Mouse (Mus musculus): ENCODE measurements at regions not wholly inside any gene's neighbourhood (a gene's known extent, or its start where the extent isn't known, plus 50 kb on each side); places are given as distances from the start of the nearest gene placed in this dataset.
A peak's percentile ranks its signal among the peaks of the same experiment; 100 is the strongest.

DNA sequence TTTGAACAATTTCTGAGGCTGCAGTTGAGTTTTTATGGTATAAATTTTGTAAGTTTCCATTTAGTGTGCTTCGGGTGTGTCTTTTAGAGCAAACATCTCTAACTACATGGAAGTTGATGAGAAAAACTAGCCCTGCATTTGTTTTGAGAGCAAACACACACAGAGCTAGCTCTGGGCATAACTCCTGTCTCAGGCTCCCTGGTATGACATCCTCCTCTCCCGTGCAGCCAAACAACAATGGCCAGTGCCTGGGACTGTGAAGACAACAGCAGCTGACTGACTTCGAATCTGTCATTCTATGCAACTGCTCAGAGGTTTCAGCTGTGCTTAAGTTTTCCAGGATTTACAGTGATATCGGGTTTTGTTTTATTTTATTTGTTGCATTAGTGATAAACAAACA lies 105.3 kb upstream of the Peli1 start:
- no peaks in the 10 kb centered on the region for H3K36me3 ChIP-seq
- no peak overlapping the region for H3K9ac ChIP-seq
- H3K27me3 ChIP-seq = no peaks in the 10 kb centered on the region
- H3K27ac ChIP-seq (replicated peaks) = no peak overlapping the region
- no peak for ATAC-seq (ENCODE audit: insufficient number of reproducible peaks, low FRiP score, low TSS enrichment, low read depth)
- H3K4me2 ChIP-seq (replicated peaks) = no peak overlapping the region
- H3K4me3 ChIP-seq (replicated peaks) = no peak overlapping the region
- no peaks in the 10 kb centered on the region for H3K9me3 ChIP-seq (replicated peaks)
- H3K4me1 ChIP-seq = no peaks in the 10 kb centered on the region
- WGBS = 39% methylated on average over 4 of the region's 4 CpGs

DNA sequence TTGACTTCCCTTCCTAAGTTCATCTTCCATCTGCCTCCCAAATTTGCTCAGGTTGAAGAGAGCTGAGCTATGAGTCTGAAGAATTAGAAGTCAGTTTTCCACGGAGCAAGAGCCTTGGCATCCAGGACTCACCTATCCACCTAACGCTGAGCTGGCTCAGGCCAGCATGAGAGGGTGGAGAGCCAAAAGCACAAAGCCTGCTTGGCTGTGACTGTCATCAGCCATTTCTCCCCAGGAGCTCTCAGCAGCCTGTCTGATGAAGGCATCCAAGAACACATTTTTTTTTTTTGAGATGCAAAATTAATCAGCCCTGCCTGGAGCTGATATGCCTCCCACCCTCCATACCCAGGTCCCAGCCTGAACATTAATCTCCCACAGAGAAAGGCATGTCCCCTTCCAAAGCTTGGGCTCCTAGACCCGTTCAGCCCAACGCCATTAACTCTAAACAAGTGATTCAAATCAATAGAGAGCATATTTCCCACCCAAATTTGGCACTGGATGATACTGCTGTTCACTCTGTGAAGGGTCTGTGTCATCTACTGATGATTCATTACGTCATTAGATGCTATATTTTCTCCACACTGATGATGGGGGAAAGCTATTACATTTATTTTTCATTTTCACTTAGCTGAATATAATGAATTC lies 103.8 kb upstream of the Peli1 start:
- H3K27me3 ChIP-seq = no peaks in the 10 kb centered on the region
- no peak overlapping the region for H3K4me2 ChIP-seq (replicated peaks)
- H3K9me3 ChIP-seq (replicated peaks) = no peaks in the 10 kb centered on the region
- H3K27ac ChIP-seq (replicated peaks) = no peak overlapping the region
- H3K9ac ChIP-seq = no peak overlapping the region
- H3K4me3 ChIP-seq (replicated peaks) = no peak overlapping the region
- 72% methylated on average over 5 of the region's 5 CpGs for WGBS
- no peaks in the 10 kb centered on the region for H3K36me3 ChIP-seq
- ATAC-seq (ENCODE audit: insufficient number of reproducible peaks, low FRiP score, low TSS enrichment, low read depth) = no peak
- no peaks in the 10 kb centered on the region for H3K4me1 ChIP-seq

DNA sequence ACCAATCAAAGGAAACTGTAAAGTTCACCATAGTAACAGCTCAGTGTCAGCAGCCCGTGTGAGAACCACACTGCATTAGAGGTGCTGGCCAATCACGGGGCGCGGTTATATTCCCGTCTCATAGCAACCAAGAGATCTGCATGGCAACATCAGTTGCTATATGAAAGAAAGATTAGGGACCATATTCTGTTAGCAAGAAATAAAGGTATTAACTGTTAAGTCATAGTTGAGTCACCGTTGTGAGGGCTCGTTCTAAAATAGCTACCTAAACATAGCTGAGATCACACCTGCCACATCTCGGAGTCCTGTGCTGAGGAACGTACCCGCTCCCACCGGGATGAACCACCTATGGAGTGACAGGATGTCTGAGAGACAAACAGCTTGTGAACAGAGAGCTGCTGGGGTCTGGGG lies 103.2 kb upstream of the Peli1 start:
- Histone ChIP-seq H3K36me3 (no peaks in the 10 kb centered on the region), H3K4me3 (replicated peaks) (no peak overlapping the region), H3K27me3 (no peaks in the 10 kb centered on the region), H3K9ac (no peak overlapping the region), H3K4me1 (no peaks in the 10 kb centered on the region), H3K27ac (replicated peaks) (no peak overlapping the region), H3K9me3 (replicated peaks) (no peaks in the 10 kb centered on the region), H3K4me2 (replicated peaks) (no peak overlapping the region)
- WGBS = 85% methylated on average over 11 of the region's 11 CpGs
- ATAC-seq (ENCODE audit: insufficient number of reproducible peaks, low FRiP score, low TSS enrichment, low read depth) = no peak

DNA sequence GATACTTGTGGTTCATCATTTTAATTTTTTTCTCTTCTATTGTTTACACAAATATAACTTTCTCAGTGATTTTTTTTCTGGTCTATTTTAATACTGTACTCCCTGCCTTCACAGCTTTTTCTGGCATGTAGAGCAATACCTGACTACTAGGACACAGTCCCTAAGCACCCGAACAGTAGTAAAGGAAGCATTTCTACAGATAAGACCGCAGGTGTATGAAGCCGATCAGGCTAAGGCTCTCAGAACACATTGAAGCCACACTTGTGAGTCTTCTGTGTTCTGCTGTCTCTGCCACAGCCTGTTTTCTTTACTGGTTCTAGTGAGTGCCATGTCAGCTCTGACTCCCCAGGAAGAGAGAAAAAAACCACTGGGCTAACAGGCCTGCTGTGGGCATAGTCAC lies 102.2 kb upstream of the Peli1 start:
- Histone ChIP-seq H3K4me3 (replicated peaks) (no peak overlapping the region), H3K27ac (replicated peaks) (no peak overlapping the region), H3K27me3 (no peaks in the 10 kb centered on the region), H3K9me3 (replicated peaks) (no peaks in the 10 kb centered on the region), H3K9ac (no peak overlapping the region), H3K36me3 (no peaks in the 10 kb centered on the region), H3K4me2 (replicated peaks) (no peak overlapping the region), H3K4me1 (no peaks in the 10 kb centered on the region)
- ATAC-seq (ENCODE audit: insufficient number of reproducible peaks, low FRiP score, low TSS enrichment, low read depth) = no peak
- 87% methylated on average over 3 of the region's 3 CpGs for WGBS

DNA sequence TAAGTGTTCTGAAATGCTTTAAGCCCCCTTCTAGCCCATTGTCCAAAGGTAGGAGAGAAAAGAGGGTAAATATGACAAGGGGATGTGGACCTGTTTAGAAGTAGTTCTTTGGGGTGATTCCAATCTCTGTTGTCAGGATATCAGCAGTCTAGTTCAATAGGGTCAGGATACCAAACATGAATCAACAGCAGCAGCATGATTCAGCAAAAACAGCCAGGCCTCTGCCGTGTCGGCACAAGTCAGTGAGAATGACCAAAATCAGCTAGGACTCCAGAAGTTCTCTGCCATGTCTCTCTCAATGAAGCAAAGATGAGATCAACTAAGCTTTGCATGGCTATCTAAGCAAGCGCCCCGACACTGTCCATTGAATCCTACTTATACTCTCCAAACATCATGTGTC lies 97.5 kb upstream of the Peli1 start:
- Histone ChIP-seq H3K4me3 (replicated peaks) (no peak overlapping the region), H3K27ac (replicated peaks) (no peak overlapping the region), H3K4me2 (replicated peaks) (no peak overlapping the region), H3K4me1 (no peaks in the 10 kb centered on the region), H3K36me3 (no peaks in the 10 kb centered on the region), H3K27me3 (no peaks in the 10 kb centered on the region), H3K9ac (no peak overlapping the region), H3K9me3 (replicated peaks) (no peaks in the 10 kb centered on the region)
- WGBS = 97% methylated on average over 4 of the region's 4 CpGs
- no peak for ATAC-seq (ENCODE audit: insufficient number of reproducible peaks, low FRiP score, low TSS enrichment, low read depth)

DNA sequence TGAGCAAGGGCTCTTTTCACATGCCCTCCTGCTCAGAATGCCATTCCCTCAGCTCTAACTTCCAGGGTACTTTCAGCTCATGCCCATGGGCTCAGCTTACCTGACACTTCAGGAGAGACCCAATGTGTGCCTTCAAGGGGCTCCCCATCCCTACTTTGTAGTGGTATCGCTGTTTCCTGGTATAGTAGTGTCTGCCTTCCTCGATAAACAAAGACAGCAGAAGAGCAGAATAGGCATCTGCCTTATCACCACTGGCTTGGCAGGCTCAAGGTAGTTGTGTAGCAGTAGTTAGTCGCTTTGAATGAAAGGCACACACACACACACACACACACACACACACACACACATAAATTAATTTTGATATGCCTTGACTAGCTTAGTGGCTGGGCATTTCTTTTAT lies 89.7 kb upstream of the Peli1 start:
- H3K4me3 ChIP-seq (replicated peaks) = no peak overlapping the region
- H3K9ac ChIP-seq = no peak overlapping the region
- 80% methylated on average over 3 of the region's 3 CpGs for WGBS
- H3K9me3 ChIP-seq (replicated peaks) = no peaks in the 10 kb centered on the region
- H3K4me1 ChIP-seq = 0 out of 2 replicates have a peak, but pooled peaks cover 1% of the 10 kb centered on the region
- H3K27ac ChIP-seq (replicated peaks) = no peak overlapping the region
- no peak for ATAC-seq (ENCODE audit: insufficient number of reproducible peaks, low FRiP score, low TSS enrichment, low read depth)
- H3K4me2 ChIP-seq (replicated peaks) = no peak overlapping the region
- H3K36me3 ChIP-seq = no peaks in the 10 kb centered on the region
- no peaks in the 10 kb centered on the region for H3K27me3 ChIP-seq

DNA sequence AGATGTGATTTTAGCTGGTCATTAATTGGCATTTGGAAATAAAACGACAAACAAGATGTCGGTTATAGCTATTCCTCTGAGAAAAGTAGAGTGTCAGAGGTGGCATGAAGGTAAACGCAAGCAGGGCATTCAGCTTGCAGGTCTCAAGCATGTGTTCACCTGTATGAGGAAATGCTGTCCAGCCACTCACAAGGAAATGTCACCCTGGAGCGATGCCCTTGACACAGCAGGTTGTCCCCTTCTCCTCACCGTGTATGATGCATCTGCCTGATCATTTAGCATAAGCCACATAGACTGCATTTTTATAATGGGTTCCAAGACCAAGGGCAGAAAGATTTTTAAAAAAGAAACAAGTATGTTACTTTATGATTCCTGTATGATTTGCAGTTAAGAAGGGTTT lies 83.9 kb upstream of the Peli1 start:
- WGBS = 86% methylated on average over 5 of the region's 5 CpGs
- no peak overlapping the region for H3K27ac ChIP-seq (replicated peaks)
- no peaks in the 10 kb centered on the region for H3K9me3 ChIP-seq (replicated peaks)
- H3K4me3 ChIP-seq (replicated peaks) = no peak overlapping the region
- H3K27me3 ChIP-seq = no peaks in the 10 kb centered on the region
- H3K36me3 ChIP-seq = no peaks in the 10 kb centered on the region
- no peak for ATAC-seq (ENCODE audit: insufficient number of reproducible peaks, low FRiP score, low TSS enrichment, low read depth)
- no peak overlapping the region for H3K4me2 ChIP-seq (replicated peaks)
- H3K9ac ChIP-seq = no peak overlapping the region
- H3K4me1 ChIP-seq = 0 out of 2 replicates have a peak, but pooled peaks cover 5% of the 10 kb centered on the region

DNA sequence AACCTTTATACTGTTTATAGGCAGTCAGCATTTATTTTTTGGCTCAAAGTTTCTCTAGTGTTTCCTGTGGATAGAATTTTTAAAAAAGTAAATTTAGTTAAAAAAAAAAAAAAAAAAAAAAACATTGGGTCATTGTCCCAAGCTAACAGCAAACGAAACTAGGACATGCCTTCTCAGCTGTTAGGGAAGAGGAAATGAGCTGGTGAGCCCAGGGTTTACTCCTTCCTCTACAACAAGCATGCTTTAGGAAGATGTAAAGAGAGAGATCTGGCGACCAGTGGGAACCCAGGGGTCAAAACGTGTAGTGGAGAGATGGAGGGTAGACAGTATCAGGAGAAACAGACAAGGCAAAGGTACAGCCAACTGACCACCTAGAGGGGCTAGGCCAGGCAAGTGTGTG lies 81.6 kb upstream of the Peli1 start:
- H3K4me2 ChIP-seq (replicated peaks) = no peak overlapping the region
- H3K27ac ChIP-seq (replicated peaks) = no peak overlapping the region
- H3K9ac ChIP-seq = no peak overlapping the region
- H3K4me3 ChIP-seq (replicated peaks) = no peak overlapping the region
- H3K4me1 ChIP-seq = 0 out of 2 replicates have a peak, but pooled peaks cover 5% of the 10 kb centered on the region
- no peaks in the 10 kb centered on the region for H3K9me3 ChIP-seq (replicated peaks)
- ATAC-seq (ENCODE audit: insufficient number of reproducible peaks, low FRiP score, low TSS enrichment, low read depth) = no peak
- no peaks in the 10 kb centered on the region for H3K27me3 ChIP-seq
- no peaks in the 10 kb centered on the region for H3K36me3 ChIP-seq
- WGBS = 77% methylated on average over 3 of the region's 3 CpGs

DNA sequence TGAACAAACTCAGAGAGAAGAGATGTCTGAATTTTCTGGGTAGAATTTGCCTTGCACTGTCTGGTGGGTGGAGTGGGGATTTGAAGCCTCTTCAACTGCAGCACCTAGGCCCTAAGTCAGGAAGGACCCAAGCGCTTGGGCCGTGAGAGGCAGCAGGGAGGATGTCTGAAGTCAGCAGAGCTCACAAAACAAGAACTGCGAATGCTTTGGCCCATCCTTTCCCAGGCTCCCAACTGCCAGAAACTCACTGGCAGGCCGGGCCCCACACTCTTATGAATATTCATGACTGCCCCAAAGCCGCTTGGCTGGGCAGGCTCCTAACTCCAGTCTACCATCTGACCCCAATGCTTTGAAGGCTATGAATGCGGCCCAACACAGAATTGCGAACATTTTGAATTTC lies 80.2 kb upstream of the Peli1 start:
- 0 out of 2 replicates have a peak, but pooled peaks cover 11% of the 10 kb centered on the region for H3K4me1 ChIP-seq
- no peak overlapping the region for H3K4me2 ChIP-seq (replicated peaks)
- H3K9ac ChIP-seq = no peak overlapping the region
- ATAC-seq (ENCODE audit: insufficient number of reproducible peaks, low FRiP score, low TSS enrichment, low read depth) = no peak
- WGBS = 53% methylated on average over 7 of the region's 7 CpGs
- H3K27ac ChIP-seq (replicated peaks) = 0 out of 2 replicates have a peak overlapping the region, but pooled peaks have one; percentile 22
- no peaks in the 10 kb centered on the region for H3K36me3 ChIP-seq
- H3K9me3 ChIP-seq (replicated peaks) = no peaks in the 10 kb centered on the region
- H3K27me3 ChIP-seq = no peaks in the 10 kb centered on the region
- no peak overlapping the region for H3K4me3 ChIP-seq (replicated peaks)

DNA sequence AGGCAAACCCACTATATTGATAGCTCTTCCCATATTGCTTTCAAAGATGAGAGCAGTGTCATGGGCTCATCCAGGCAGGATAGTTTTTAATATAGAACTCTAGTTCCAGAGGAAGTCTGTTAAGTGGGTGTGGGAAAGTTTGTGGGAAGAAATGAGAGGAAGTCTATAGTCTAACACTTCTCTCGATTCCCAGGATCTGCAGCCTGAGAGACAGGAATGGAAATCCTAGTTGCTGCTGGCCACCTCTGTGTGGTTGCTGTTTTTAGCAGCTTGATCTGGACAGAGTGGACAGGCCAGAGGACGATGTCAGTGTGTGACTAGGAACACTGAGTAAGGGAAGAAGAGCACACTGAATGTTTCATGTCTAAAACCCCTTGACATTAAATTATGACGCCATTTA lies 76.8 kb upstream of the Peli1 start:
- Histone ChIP-seq H3K4me3 (replicated peaks) (no peak overlapping the region), H3K36me3 (no peaks in the 10 kb centered on the region), H3K27ac (replicated peaks) (no peak overlapping the region), H3K9ac (no peak overlapping the region), H3K9me3 (replicated peaks) (no peaks in the 10 kb centered on the region), H3K4me1 (peaks cover 8% of the 10 kb centered on the region; the same call in 1 of the 2 replicates), H3K27me3 (no peaks in the 10 kb centered on the region), H3K4me2 (replicated peaks) (no peak overlapping the region)
- 68% methylated on average over 3 of the region's 3 CpGs for WGBS
- ATAC-seq (ENCODE audit: insufficient number of reproducible peaks, low FRiP score, low TSS enrichment, low read depth) = no peak

DNA sequence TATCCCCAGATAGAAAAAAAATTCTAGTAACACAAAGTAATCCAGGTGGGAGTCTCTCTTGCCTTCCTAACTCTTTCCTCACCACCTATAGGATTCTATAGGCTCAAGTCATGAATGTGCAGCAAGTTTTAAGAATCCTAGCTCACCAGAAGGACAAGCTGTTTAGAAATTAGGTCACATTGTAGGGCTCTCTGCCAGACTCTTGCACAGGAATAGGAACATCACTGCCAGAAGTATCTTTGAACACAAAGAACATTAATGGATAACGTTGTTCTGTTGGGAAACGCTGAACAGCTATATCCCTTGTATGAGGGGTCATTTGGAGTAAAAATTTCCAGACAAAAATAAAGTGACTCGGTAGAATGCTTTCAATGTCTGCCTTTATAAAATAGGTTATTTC lies 75.6 kb upstream of the Peli1 start:
- H3K36me3 ChIP-seq = no peaks in the 10 kb centered on the region
- H3K4me3 ChIP-seq (replicated peaks) = no peak overlapping the region
- H3K27ac ChIP-seq (replicated peaks) = no peak overlapping the region
- no peak overlapping the region for H3K9ac ChIP-seq
- ATAC-seq (ENCODE audit: insufficient number of reproducible peaks, low FRiP score, low TSS enrichment, low read depth) = no peak
- WGBS = 65% methylated on average over 3 of the region's 3 CpGs
- peaks cover 8% of the 10 kb centered on the region; the same call in 1 of the 2 replicates for H3K4me1 ChIP-seq
- no peaks in the 10 kb centered on the region for H3K9me3 ChIP-seq (replicated peaks)
- H3K27me3 ChIP-seq = no peaks in the 10 kb centered on the region
- H3K4me2 ChIP-seq (replicated peaks) = no peak overlapping the region

DNA sequence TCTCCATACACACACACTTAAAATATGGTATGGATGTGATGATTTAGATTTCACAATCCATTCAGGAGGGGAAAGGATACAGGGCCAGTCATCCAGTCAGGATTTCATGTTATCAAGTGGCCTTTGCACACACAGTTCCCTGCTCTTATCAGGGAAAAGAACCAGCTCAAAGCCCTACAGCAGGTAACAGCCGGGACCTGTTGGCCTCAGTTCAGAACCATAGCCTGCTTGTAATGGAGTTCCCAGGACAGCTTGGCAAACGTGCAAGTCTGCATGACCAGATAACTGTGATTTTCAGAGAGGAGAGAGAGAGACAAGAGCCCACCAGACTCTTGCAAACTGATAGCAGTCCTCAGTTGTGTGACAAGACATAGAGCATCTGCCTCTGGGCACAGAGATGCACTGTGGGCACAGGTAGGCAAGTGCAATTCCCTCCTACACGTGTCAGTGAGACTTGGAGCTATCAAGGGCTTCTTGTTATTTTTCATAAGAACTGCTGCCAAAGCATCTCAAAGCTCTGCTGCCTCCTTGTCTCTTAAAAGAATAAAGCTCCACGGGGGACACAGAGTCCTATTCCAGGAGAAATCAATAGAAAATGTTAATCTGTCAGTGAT lies 74.9 kb upstream of the Peli1 start:
- no peak overlapping the region for H3K4me2 ChIP-seq (replicated peaks)
- no peaks in the 10 kb centered on the region for H3K36me3 ChIP-seq
- WGBS = 36% methylated on average over 4 of the region's 4 CpGs
- no peaks in the 10 kb centered on the region for H3K27me3 ChIP-seq
- no peak for ATAC-seq (ENCODE audit: insufficient number of reproducible peaks, low FRiP score, low TSS enrichment, low read depth)
- peaks cover 8% of the 10 kb centered on the region; the same call in 1 of the 2 replicates for H3K4me1 ChIP-seq
- H3K27ac ChIP-seq (replicated peaks) = 0 out of 2 replicates have a peak overlapping the region, but pooled peaks have one; percentile 13
- H3K9me3 ChIP-seq (replicated peaks) = no peaks in the 10 kb centered on the region
- no peak overlapping the region for H3K9ac ChIP-seq
- no peak overlapping the region for H3K4me3 ChIP-seq (replicated peaks)
